ENCODE assay signal across 12 mouse cellular contexts in genomic region chr12:86981180-86981579, GRCm38 (mm10). TPM values are rescaled to one million over a fixed set of nuclear protein-coding genes. Genes with fewer than 3 reads are reported as not detected.
DNase-seq lines count a peak whose midpoint lies in the region; ATAC-seq and TF ChIP-seq lines count a peak whose summit lies in the region.
"Had no signal": no experiment of that assay in that cellular context is flagged by ENCODE, and none has a peak within 500 bp of the region (broad histone marks: within the 10 kb centered on the region; RNA-seq: fewer than 3 reads in every experiment).

No protein-coding gene starts in this region.

- TF ChIP-seq CTCF in kidney, adult 2 months (conservative IDR thresholded peaks at IDR 0.05; ENCODE audit: insufficient read depth, insufficient read length, low read depth, low read length): peak; percentile 17; the same call in 1 of the 2 replicates
- TF ChIP-seq CTCF in MEL (IDR thresholded peaks at IDR 0.05 in 2 of 3, conservative IDR thresholded peaks at IDR 0.05 in 1 of 3; ENCODE audit: control insufficient read depth in 1 of 3, insufficient read depth in 1 of 3, low read depth in 2 of 3, low read length in 3 of 3, poor library complexity in 1 of 3, severe bottlenecking in 1 of 3): peak; percentile 66 to 85 (median 84)

- H3K4me2 ChIP-seq in kidney, embryonic 14.5 days (replicated peaks; ENCODE audit: low read depth, low read length): no peak overlapping the region
- H3K4me2 ChIP-seq: forebrain, embryonic 15.5 days; kidney, embryonic 15.5 days; midbrain, embryonic 11.5 days had no signal

- H3K4me1 ChIP-seq in kidney, adult 2 months (ENCODE audit: control insufficient read depth, insufficient read depth, low read length): no peaks in the 10 kb centered on the region
- no peaks in the 10 kb centered on the region for H3K4me1 ChIP-seq in kidney, embryonic 14.5 days (ENCODE audit: control insufficient read depth, insufficient read depth, low read length)
- H3K4me1 ChIP-seq in MEL (ENCODE audit: control insufficient read depth in 1 of 2, insufficient read depth in 2 of 2, low read length in 2 of 2): peaks cover 0 to 3% of the 10 kb centered on the region in 2 experiments; a peak in 1 of 4 replicates

- no peak for TF ChIP-seq POLR2A in kidney, adult 2 months (IDR thresholded peaks at IDR 0.05; ENCODE audit: low read depth, low read length)
- TF ChIP-seq POLR2A in MEL (IDR thresholded peaks at IDR 0.05; ENCODE audit: control insufficient read depth in 1 of 2, insufficient read depth in 1 of 2, low read depth in 1 of 2, low read length in 2 of 2, poor library complexity in 1 of 2): no peak

- no peak overlapping the region for H3K27ac ChIP-seq in kidney, adult 2 months (ENCODE audit: insufficient read depth, low read depth, low read length)
- H3K27ac ChIP-seq in kidney, embryonic 14.5 days (ENCODE audit: low read depth, low read length): no peak overlapping the region
- H3K27ac ChIP-seq in MEL (ENCODE audit: control insufficient read depth, low read depth, low read length): no peak overlapping the region
- H3K27ac ChIP-seq: forebrain, embryonic 15.5 days; kidney, embryonic 15.5 days had no signal

- ATAC-seq in kidney, embryonic 14.5 days (ENCODE audit: low FRiP score, low TSS enrichment): no peak
- ATAC-seq: forebrain, embryonic 15.5 days had no signal

- WGBS in kidney, adult 2 months: 36% methylated on average over 9 of the region's 9 CpGs
- WGBS in kidney, embryonic 14.5 days: 22% methylated on average over 9 of the region's 9 CpGs

- H3K79me2 ChIP-seq in MEL (ENCODE audit: control insufficient read depth, insufficient read depth, low read length, poor library complexity): no peaks in the 10 kb centered on the region

- no peaks in the 10 kb centered on the region for H3K9me3 ChIP-seq in kidney, embryonic 14.5 days (ENCODE audit: control insufficient read depth, low read length)
- no peaks in the 10 kb centered on the region for H3K9me3 ChIP-seq in MEL (replicated peaks; ENCODE audit: insufficient read depth, low read length)
- H3K9me3 ChIP-seq: forebrain, embryonic 15.5 days; kidney, embryonic 15.5 days had no signal

- peak; percentile 46 for TF ChIP-seq RAD21 in MEL (IDR thresholded peaks at IDR 0.05; ENCODE audit: low read depth, low read length)

- H3K9ac ChIP-seq in kidney, embryonic 14.5 days (ENCODE audit: low read depth, low read length): no peak overlapping the region
- H3K9ac ChIP-seq in MEL (ENCODE audit: control insufficient read depth, low read depth, low read length, poor library complexity, severe bottlenecking): no peak overlapping the region
- H3K9ac ChIP-seq: forebrain, embryonic 15.5 days; kidney, embryonic 15.5 days had no signal

- no peak for DNase-seq in kidney, adult 2 months
- DNase-seq in A20 (ENCODE audit: low read depth, low spot score): peak; percentile 20
- peak; percentile 44 for DNase-seq in MEL (ENCODE audit: low read depth, low spot score)
- DNase-seq in cerebellum, postnatal 36 days: peak; percentile 74 to 76
- DNase-seq in adrenal gland, adult 18-20 months (ENCODE audit: low spot score in 2 of 2): no peak
- DNase-seq in spleen, postnatal 4 days (ENCODE audit: low spot score in 2 of 2): no peak
- no peak for DNase-seq in thymus, postnatal 10 days (ENCODE audit: low spot score in 2 of 2)

- no peak for TF ChIP-seq EP300 in MEL (IDR thresholded peaks at IDR 0.05; ENCODE audit: low read depth in 1 of 2, low read length in 2 of 2)

- no peaks in the 10 kb centered on the region for H3K36me3 ChIP-seq in kidney, adult 2 months (ENCODE audit: control insufficient read depth, insufficient read depth, low read length)
- H3K36me3 ChIP-seq in kidney, embryonic 14.5 days (ENCODE audit: control insufficient read depth, insufficient read depth, low read length): no peaks in the 10 kb centered on the region
- no peaks in the 10 kb centered on the region for H3K36me3 ChIP-seq in MEL (ENCODE audit: control insufficient read depth in 1 of 2, insufficient read depth in 2 of 2, low read length in 2 of 2)
- H3K36me3 ChIP-seq: forebrain, embryonic 15.5 days; kidney, embryonic 15.5 days had no signal

- no peak overlapping the region for H3K4me3 ChIP-seq in kidney, adult 2 months (ENCODE audit: insufficient read depth, low read depth, low read length)
- H3K4me3 ChIP-seq in kidney, embryonic 14.5 days (ENCODE audit: low read length): no peak overlapping the region
- no peak overlapping the region for H3K4me3 ChIP-seq in MEL (ENCODE audit: control insufficient read depth in 1 of 2, insufficient read depth in 1 of 2, low read depth in 2 of 2, low read length in 2 of 2)
- H3K4me3 ChIP-seq: forebrain, embryonic 15.5 days; kidney, embryonic 15.5 days had no signal

- H3K27me3 ChIP-seq in kidney, adult 2 months (replicated peaks; ENCODE audit: control insufficient read depth, insufficient read depth, low read length): no peaks in the 10 kb centered on the region
- peaks cover 7% of the 10 kb centered on the region for H3K27me3 ChIP-seq in kidney, embryonic 14.5 days (ENCODE audit: control insufficient read depth, insufficient read depth, low read length)
- no peaks in the 10 kb centered on the region; a peak in 1 of 4 replicates for H3K27me3 ChIP-seq in MEL (ENCODE audit: control insufficient read depth in 1 of 2, insufficient read depth in 2 of 2, low read length in 2 of 2)

TF ChIP-seq in MEL, 35 proteins besides CTCF, POLR2A, EP300 and RAD21:
- peak; percentile 38; the same call in 1 of the 2 replicates for TF ChIP-seq SMC3 (IDR thresholded peaks at IDR 0.05; ENCODE audit: low read depth, low read length)
- TF ChIP-seq UBTF (IDR thresholded peaks at IDR 0.05; ENCODE audit: borderline replicate concordance, insufficient read depth, low read depth, low read length): no peak

RNA-seq across cellular contexts. Expression of gene Zdhhc22, which starts 9.1 kb away (rescaled TPM):
- polyA plus RNA-seq in kidney, adult 2 months (2012; rRNA removed): 0.14 TPM in 1 of 2 replicates, not detected in the other
- polyA plus RNA-seq in kidney, embryonic 14.5 days (2014; fragmentation: Nextera tagmentation; extraction: Ambion mirVana): not detected in 2 replicates
- total RNA-seq in MEL (2012; rRNA removed): not detected in 2 replicates
- polyA plus RNA-seq in MEL (2012; ENCODE audit: insufficient read depth in 1 of 2, insufficient read length in 2 of 2, low read depth in 1 of 2, low replicate concordance in 2 of 2, missing spikeins in 1 of 2): under 1 TPM in 1 of 2 experiments, not detected in 1; 0.10 TPM
- total RNA-seq in adrenal gland, adult 18-20 months (2021): 1 to 10 TPM; 1.0 to 2.2 TPM

RNA-seq across cellular contexts. Expression of gene Cipc, which starts 34.3 kb away (rescaled TPM):
- 28.8 and 34.2 TPM in 2 replicates for polyA plus RNA-seq in kidney, adult 2 months (2012; rRNA removed)
- polyA plus RNA-seq in kidney, embryonic 14.5 days (2014; fragmentation: Nextera tagmentation; extraction: Ambion mirVana): 12.6 and 30.4 TPM in 2 replicates
- 22.5 and 24.8 TPM in 2 replicates for total RNA-seq in MEL (2012; rRNA removed)
- 10 to 100 TPM; 27.5 to 98.1 TPM for polyA plus RNA-seq in MEL (2012; ENCODE audit: insufficient read depth in 1 of 2, insufficient read length in 2 of 2, low read depth in 1 of 2, low replicate concordance in 2 of 2, missing spikeins in 1 of 2)
- total RNA-seq in adrenal gland, adult 18-20 months (2021): 10 to 100 TPM; 21.8 to 28.5 TPM

RNA-seq across cellular contexts. Expression of gene Tmem63c, which starts 40.0 kb away (rescaled TPM):
- 0.10 and 0.19 TPM in 2 replicates for polyA plus RNA-seq in kidney, adult 2 months (2012; rRNA removed)
- 0.08 TPM in 1 of 2 replicates, not detected in the other for polyA plus RNA-seq in kidney, embryonic 14.5 days (2014; fragmentation: Nextera tagmentation; extraction: Ambion mirVana)
- total RNA-seq in MEL (2012; rRNA removed): 0.04 TPM in 1 of 2 replicates, not detected in the other
- not detected for polyA plus RNA-seq in MEL (2012; ENCODE audit: insufficient read depth in 1 of 2, insufficient read length in 2 of 2, low read depth in 1 of 2, low replicate concordance in 2 of 2, missing spikeins in 1 of 2)
- total RNA-seq in adrenal gland, adult 18-20 months (2021): 1 to 10 TPM; 1.6 TPM
- polyA plus RNA-seq: limb, embryonic 11.5 days had no signal

Comparison
In these comparisons a context has a peak if more than half of its experiments do, and no peak if none do; other contexts are left out.
1. DNase-seq: peak in A20 (single experiment), MEL (single experiment) and cerebellum, postnatal 36 days (2 of 2); none in kidney, adult 2 months (single experiment), adrenal gland, adult 18-20 months (0 of 2), spleen, postnatal 4 days (0 of 2) and thymus, postnatal 10 days (0 of 2).